Mouse (Mus musculus): Measurements from ENCODE around the gene Tfdp1.

The Tfdp1 gene

GRCm38 (mm10) chr8:13419111-13419639 lies 80.6 kb downstream of the Tfdp1 start:
- no peak for DNase-seq (ENCODE audit: low spot score in 2 of 2)

GRCm38 (mm10) chr8:13420970-13421369 lies 82.4 kb downstream of the Tfdp1 start:
- DNase-seq (ENCODE audit: low spot score in 2 of 2): no peak

GRCm38 (mm10) chr8:13427351-13427750 lies 88.8 kb downstream of the Tfdp1 start:
- no peak for DNase-seq (ENCODE audit: low spot score in 2 of 2)
